Mouse (Mus musculus): ENCODE results near the gene Fastkd3. TPM values are rescaled to one million over a fixed set of nuclear protein-coding genes. Genes with fewer than 3 reads are reported as not detected.
"Not testable (repeated sequence)": the region's sequence is repeated elsewhere in the genome, so short reads cannot be mapped to it uniquely, and the experiment has no call there.

Fastkd3 gene
- polyA plus RNA-seq (2015; fragmentation: Nextera tagmentation; extraction: Ambion mirVana): 24.7 and 32.9 TPM in 2 replicates

GRCm38 (mm10) chr13:68581747-68582516, at the start of gene Fastkd3, which contains the start of gene Mtrr:
TSS of gene Fastkd3 (plus strand) at chr13:68582234.
TSS of gene Mtrr (minus strand) at chr13:68582149.
- Histone ChIP-seq H3K4me3 (peak within 1 kb of the TSS; percentile 80), H3K27ac (replicated peaks) (peak within 1 kb of the TSS; percentile 74), H3K4me2 (peak within 1 kb of the TSS; percentile 89), H3K9ac (peak within 1 kb of the TSS; percentile 81), H3K4me1 (replicated peaks) (peaks cover 31% of the 10 kb centered on the region), H3K27me3 (no peaks in the 10 kb centered on the region), H3K36me3 (peaks cover 51% of the 10 kb centered on the region), H3K9me3 (no peaks in the 10 kb centered on the region)
- WGBS: under 1% methylated on average over 80 of the region's 81 CpGs
- peak; percentile 99 for ATAC-seq (ENCODE audit: low read depth)

DNA sequence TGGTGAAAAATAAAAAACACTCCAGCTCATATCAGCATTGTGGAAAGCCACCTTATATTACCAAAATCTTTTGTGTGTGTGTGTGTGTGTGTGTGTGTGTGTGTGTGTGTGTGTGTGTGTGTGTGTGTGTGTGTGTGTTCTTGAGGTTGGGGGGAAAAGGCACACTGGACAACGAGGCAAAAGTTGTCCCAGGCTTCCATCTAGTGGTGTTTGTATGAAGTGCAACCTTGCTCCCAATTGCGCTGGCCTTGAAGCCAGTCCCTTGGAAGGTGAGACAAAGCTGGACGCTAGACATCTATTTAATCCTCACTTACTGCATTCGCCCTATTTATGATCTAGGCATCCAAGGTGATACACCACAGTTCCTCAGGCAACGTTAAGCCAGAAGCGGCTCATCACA, 28.6 kb upstream of the Fastkd3 start:
- 25% methylated on average over 6 of the region's 6 CpGs for WGBS
- not testable (repeated sequence) for H3K9ac ChIP-seq; H3K9me3 ChIP-seq; H3K27me3 ChIP-seq; H3K27ac ChIP-seq (replicated peaks); H3K4me2 ChIP-seq; H3K4me3 ChIP-seq; H3K36me3 ChIP-seq; H3K4me1 ChIP-seq (replicated peaks)
- ATAC-seq (ENCODE audit: low read depth): 0 out of 2 replicates have a peak, but pooled peaks have one; percentile 32

- Histone ChIP-seq H3K4me1 (replicated peaks) (peaks cover 3% of the 10 kb centered on the region; the same call in 1 of the 2 replicates), H3K4me2 (no peak overlapping the region), H3K4me3 (no peak overlapping the region), H3K9ac (no peak overlapping the region), H3K27ac (replicated peaks) (no peak overlapping the region), H3K27me3 (no peaks in the 10 kb centered on the region), H3K36me3 (peaks cover 79% of the 10 kb centered on the region), H3K9me3 (no peaks in the 10 kb centered on the region)
- WGBS: 94% methylated on average over 9 of the region's 9 CpGs
- ATAC-seq (ENCODE audit: low read depth): no peak
Measured at GRCm38 (mm10) chr13:68568110-68568509, 13.9 kb upstream of the Fastkd3 start.

DNA sequence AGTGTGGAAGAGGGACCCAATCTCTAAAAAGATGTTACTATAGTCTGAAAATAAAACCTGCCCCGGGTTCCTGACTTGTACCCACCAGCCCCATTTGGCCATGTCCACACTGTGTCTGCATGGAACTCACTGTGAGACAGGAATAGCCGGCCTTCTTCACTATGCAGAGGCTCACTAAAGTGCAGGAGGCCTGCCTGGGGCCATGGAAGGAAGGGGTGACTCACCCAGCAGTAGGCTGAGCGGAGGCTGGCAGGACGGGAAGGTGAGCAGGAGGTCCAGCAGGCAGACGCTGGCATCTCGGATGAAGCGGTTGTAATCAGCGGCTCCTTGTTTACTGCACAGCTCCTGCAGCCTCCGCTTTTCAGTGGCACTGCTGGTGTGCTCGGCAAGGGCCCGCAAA, 13.5 kb upstream of the Fastkd3 start:
- H3K27me3 ChIP-seq: no peaks in the 10 kb centered on the region
- no peak overlapping the region for H3K4me2 ChIP-seq
- no peak for ATAC-seq (ENCODE audit: low read depth)
- no peak overlapping the region for H3K4me3 ChIP-seq
- H3K4me1 ChIP-seq (replicated peaks): peaks cover 8% of the 10 kb centered on the region
- no peak overlapping the region for H3K27ac ChIP-seq (replicated peaks)
- 91% methylated on average over 11 of the region's 11 CpGs for WGBS
- H3K9me3 ChIP-seq: no peaks in the 10 kb centered on the region
- 0 out of 2 replicates have a peak overlapping the region, but pooled peaks have one; percentile 8 for H3K9ac ChIP-seq
- H3K36me3 ChIP-seq: peaks cover 75% of the 10 kb centered on the region

GRCm38 (mm10) chr13:68569589-68570336, 12.3 kb upstream of the Fastkd3 start:
- Histone ChIP-seq H3K9ac (no peak overlapping the region), H3K4me2 (no peak overlapping the region), H3K9me3 (no peaks in the 10 kb centered on the region), H3K36me3 (peaks cover 66% of the 10 kb centered on the region), H3K27me3 (no peaks in the 10 kb centered on the region), H3K4me1 (replicated peaks) (peaks cover 8% of the 10 kb centered on the region), H3K27ac (replicated peaks) (no peak overlapping the region), H3K4me3 (no peak overlapping the region)
- peak; percentile 74; the same call in 1 of the 2 replicates for ATAC-seq (ENCODE audit: low read depth)
- WGBS: 70% methylated on average over 17 of the region's 17 CpGs

GRCm38 (mm10) chr13:68572247-68572646, 9.8 kb upstream of the Fastkd3 start:
- H3K4me3 ChIP-seq: no peak overlapping the region
- ATAC-seq (ENCODE audit: low read depth): no peak
- 92% methylated on average over 19 of the region's 19 CpGs for WGBS
- no peak overlapping the region for H3K4me2 ChIP-seq
- no peaks in the 10 kb centered on the region for H3K9me3 ChIP-seq
- H3K4me1 ChIP-seq (replicated peaks): peaks cover 8% of the 10 kb centered on the region
- H3K36me3 ChIP-seq: peaks cover 65% of the 10 kb centered on the region
- no peaks in the 10 kb centered on the region for H3K27me3 ChIP-seq
- no peak overlapping the region for H3K27ac ChIP-seq (replicated peaks)
- H3K9ac ChIP-seq: no peak overlapping the region

- WGBS: 50% methylated on average over 10 of the region's 10 CpGs
Measured at GRCm38 (mm10) chr13:68572966-68573913, 8.8 kb upstream of the Fastkd3 start.

DNA sequence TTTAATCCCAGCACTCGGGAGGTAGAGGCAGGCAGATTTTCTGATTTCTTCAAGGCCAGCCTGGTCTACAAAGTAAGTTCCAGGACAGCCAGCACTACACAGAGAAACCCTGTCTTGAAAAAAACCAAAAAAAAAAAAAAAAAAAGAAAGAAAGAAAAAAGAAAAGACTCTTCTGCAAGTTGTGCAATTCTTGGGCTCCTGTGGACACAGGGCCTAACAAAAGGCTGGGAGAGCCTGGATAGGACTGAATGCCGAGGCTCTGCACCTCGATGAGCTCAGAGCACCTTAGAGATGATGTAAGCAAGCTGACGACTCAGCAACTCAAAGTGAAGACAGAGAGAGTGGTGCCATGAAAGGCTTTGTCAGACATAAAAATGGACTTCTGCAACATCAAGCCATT, 7.6 kb upstream of the Fastkd3 start:
- H3K9ac ChIP-seq: no peak overlapping the region
- H3K4me1 ChIP-seq (replicated peaks): peaks cover 8% of the 10 kb centered on the region
- no peaks in the 10 kb centered on the region for H3K27me3 ChIP-seq
- no peak for ATAC-seq (ENCODE audit: low read depth)
- WGBS: 72% methylated on average over 4 of the region's 4 CpGs
- H3K36me3 ChIP-seq: peaks cover 67% of the 10 kb centered on the region
- H3K9me3 ChIP-seq: no peaks in the 10 kb centered on the region
- H3K4me3 ChIP-seq: no peak overlapping the region
- no peak overlapping the region for H3K4me2 ChIP-seq
- H3K27ac ChIP-seq (replicated peaks): no peak overlapping the region

More at GRCm38 (mm10) chr13:68572966-68573913, 8.8 kb upstream of the Fastkd3 start:
- peak; percentile 26; the same call in 1 of the 2 replicates for ATAC-seq (ENCODE audit: low read depth)
- no peaks in the 10 kb centered on the region for H3K27me3 ChIP-seq
- no peak overlapping the region for H3K4me3 ChIP-seq
- no peaks in the 10 kb centered on the region for H3K9me3 ChIP-seq
- peaks cover 64% of the 10 kb centered on the region for H3K36me3 ChIP-seq
- H3K4me2 ChIP-seq: no peak overlapping the region
- H3K4me1 ChIP-seq (replicated peaks): peaks cover 8% of the 10 kb centered on the region
- H3K9ac ChIP-seq: 0 out of 2 replicates have a peak overlapping the region, but pooled peaks have one; percentile 1
- peak overlapping the region; percentile 24; the same call in 1 of the 2 replicates for H3K27ac ChIP-seq (replicated peaks)

GRCm38 (mm10) chr13:68577945-68578344, 4.1 kb upstream of the Fastkd3 start:
- no peak overlapping the region for H3K9ac ChIP-seq
- H3K4me3 ChIP-seq: no peak overlapping the region
- peaks cover 42% of the 10 kb centered on the region for H3K36me3 ChIP-seq
- no peaks in the 10 kb centered on the region for H3K27me3 ChIP-seq
- H3K4me2 ChIP-seq: no peak overlapping the region
- H3K4me1 ChIP-seq (replicated peaks): peaks cover 23% of the 10 kb centered on the region
- 94% methylated on average over 7 of the region's 7 CpGs for WGBS
- no peak overlapping the region for H3K27ac ChIP-seq (replicated peaks)
- no peak for ATAC-seq (ENCODE audit: low read depth)
- no peaks in the 10 kb centered on the region for H3K9me3 ChIP-seq

DNA sequence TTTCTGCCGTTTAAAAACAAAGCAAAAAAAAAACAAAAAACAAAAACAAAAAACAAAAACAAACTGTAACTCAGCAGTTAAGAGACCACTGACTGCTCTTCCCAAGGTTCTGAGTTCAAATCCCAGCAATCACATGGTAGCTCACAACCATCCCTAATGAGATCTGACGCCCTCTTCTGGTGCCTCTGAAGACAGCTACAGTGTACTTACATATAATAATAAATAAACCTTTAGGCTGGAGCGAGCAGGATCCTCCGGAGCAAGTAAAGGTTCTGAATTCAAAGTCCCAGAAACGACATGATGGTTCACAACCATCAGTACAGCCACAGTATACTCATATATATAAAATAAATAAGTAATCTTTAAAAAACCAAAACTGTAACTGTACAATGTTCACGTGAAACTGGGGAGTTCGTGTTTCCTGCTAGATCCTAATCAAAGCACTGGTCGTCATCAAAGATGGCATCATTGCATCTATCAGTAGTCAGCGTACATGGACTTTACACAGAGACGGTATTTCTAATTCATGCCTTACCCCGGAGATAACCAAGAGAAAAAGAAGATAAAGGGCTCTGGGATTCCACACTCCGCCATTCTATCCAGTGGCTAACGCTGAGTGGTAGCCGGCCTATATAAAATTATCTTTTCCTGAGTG, 821 bp upstream of the Fastkd3 start:
- Histone ChIP-seq H3K36me3 (peaks cover 51% of the 10 kb centered on the region), H3K4me3 (peak overlapping the region; percentile 80), H3K27ac (replicated peaks) (peak overlapping the region; percentile 46), H3K27me3 (no peaks in the 10 kb centered on the region), H3K4me1 (replicated peaks) (peaks cover 31% of the 10 kb centered on the region), H3K9me3 (no peaks in the 10 kb centered on the region), H3K4me2 (peak overlapping the region; percentile 89), H3K9ac (peak overlapping the region; percentile 71)
- WGBS: 28% methylated on average over 14 of the region's 14 CpGs
- ATAC-seq (ENCODE audit: low read depth): no peak

GRCm38 (mm10) chr13:68582517-68582780, 415 bp downstream of the Fastkd3 start:
- Histone ChIP-seq H3K27me3 (no peaks in the 10 kb centered on the region), H3K4me3 (peak overlapping the region; percentile 80), H3K27ac (replicated peaks) (peak overlapping the region; percentile 74), H3K36me3 (peaks cover 51% of the 10 kb centered on the region), H3K9me3 (no peaks in the 10 kb centered on the region), H3K4me1 (replicated peaks) (peaks cover 31% of the 10 kb centered on the region), H3K9ac (peak overlapping the region; percentile 81), H3K4me2 (peak overlapping the region; percentile 89)
- ATAC-seq (ENCODE audit: low read depth): peak; percentile 9; the same call in 1 of the 2 replicates
- under 1% methylated on average over 11 of the region's 11 CpGs for WGBS

Data from neural tube, embryonic 13.5 days (tissue).